Mouse (Mus musculus) monocyte, adult 2 months (primary cell): Measurements from ENCODE around the gene Gm11042.

Experiments
- DNase-seq, 2 experiments: peaks; one replicate each; pipeline ENCODE4 v3.0.0; 2022; ENCODE audit warnings: low spot score in 2 of 2, low read depth in 1 of 2

The Gm11042 gene

DNA sequence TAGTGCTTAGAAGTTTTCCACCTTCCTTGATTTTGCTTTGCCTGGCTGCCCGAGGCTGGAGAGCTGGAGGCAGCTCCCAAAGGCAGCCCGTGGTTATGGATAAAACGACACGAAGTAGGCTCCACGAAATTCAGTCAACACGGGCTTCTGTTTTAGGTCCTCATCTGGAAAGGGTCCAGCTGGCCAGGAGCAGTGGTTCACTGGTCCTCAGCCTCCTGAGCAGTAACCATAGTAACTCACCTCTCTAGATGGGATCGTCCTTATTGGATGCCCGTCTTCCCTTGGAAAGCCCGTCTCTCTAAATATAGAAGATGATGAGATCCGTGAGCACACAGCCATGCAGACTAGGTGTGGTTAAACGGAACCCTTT lies 31.5 kb downstream of the Gm11042 start:
- DNase-seq, result no peak

DNA sequence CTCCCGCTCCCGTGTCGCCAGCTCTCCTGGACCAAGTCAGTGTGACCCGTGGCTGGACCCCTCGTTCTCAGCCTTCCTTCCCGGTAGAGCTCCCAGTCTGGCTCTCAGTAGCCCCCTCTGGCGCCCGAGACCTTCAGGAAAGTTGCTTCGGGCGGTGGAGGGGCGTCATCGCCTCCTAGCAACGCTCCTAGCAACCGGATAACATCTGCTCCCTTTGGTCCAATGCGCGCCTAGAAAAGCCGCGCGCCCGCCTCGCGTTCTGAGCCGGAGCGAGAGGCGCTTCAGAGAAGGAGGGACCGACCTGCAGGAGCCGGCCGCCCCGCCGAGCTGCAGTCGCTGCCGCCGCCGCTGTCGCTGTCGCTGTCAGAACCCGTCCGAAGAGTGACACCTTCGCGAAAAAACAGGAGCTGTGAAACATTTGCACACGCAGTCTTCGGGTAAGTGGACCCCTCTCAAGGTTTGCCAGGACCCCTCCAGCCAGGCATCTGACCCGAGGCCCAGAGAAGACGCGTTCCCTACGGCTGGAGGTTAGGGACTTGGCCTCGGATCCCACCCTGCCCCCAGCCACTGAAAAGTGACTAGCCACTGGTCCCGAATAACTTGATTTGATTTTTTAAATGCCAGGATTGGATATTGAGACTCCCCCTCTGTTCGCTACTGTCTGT lies 32.0 kb downstream of the Gm11042 start:
- DNase-seq, result no peak

DNA sequence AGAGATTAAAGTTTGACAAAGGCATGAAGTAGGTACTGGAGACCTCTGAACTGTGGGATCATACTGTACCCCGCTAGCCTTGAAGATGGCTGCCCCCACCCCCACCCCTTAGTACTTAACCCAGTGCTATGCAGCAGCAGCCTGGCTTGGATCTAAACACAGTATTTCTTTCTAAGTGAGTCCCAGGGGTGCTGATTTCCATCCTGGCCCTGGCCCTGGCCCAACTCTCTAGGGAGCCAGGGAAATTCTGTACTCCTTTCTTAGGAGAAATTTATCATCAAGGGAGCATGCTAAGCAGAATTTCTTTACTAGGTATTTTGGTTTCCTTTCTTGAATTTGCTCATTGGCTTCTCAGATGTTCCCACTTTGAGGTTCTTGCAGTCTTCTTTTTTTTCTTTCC lies 33.3 kb downstream of the Gm11042 start:
- no peak for DNase-seq

DNA sequence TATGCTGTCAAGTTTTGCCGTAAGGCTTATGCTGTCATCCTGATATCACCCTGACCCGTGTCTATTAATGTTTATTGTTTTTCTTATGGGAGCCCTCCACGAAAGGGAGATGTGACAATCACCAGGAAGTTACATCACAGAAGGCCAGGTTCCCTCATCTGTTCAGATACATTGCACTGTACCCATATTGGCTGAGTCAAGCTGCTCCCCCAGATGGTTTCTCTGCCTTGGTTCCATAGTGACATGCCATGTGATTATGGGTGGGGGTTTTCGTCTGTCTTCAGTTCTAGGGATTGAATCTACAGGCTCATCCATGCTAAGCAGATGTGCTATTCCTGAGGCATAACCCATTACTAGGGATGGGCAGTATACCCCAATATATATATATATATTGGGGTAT lies 34.8 kb downstream of the Gm11042 start:
- DNase-seq, result no peak

DNA sequence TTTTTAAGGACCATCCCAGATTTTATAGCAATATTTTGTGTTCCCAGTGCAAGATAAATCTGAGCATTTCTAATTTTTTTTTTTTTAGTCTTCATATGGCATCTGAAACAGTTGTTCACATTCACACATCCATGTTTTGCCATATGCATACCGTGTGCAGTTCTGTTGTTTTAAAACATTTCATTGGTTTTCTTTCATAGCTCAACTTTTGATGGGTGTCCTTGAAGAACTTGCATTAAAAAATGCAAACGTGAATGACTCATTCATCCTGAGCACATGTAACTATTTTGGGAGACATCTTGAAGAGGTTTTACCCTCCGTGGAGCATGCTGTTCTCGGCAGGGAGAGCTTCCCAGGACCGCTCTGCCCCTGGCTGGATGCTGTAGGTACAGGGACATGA lies 38.9 kb downstream of the Gm11042 start:
- DNase-seq, result no peak

DNA sequence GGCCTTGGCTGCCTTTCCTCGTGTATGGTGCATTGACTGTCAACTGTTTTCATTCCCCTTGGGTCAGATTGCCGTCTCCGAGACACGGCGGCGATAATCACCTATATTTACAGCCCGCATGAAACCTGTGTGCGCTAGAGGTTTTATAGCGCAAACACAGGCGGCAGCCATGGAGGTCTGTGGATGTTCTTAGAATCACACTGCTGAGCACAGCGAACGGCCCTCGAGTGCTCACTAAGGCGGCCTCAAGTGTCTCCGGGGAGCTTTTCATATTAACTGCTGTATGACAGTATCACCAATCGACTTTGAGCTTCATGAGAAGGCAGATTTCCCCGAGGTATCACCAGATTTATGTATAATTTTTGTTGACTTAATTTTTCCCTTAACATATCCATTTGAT lies 43.6 kb downstream of the Gm11042 start:
- no peak for DNase-seq

DNA sequence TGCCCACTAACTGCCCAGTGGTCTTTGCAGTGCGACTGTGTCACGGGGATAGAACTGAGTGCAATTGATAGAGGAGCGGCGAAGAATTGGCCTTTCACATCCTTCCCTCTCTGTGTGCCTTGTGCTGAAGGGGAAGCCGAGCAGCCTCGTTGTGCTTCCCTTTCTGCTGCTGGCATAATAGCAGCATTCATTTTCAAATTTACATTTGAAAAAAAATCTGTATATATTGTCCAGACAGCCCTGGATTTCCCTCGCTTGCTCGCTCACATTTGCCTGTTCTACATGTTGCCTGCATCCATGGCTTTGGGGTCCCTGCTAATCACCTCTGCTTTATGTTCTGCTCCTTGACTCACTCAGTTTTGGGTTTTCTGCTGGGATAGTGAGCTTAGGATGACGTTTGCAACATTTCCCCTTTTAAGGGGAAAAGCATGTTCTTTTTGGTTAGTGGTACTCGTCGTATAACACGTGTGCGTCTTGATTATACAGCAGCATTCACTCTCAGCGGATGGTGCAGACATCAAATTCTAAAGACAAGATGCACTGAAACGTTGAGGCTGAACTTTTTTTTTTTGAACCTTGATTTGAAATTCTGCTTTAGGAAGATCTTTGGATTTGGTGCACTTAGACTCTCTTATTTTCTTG lies 47.4 kb downstream of the Gm11042 start:
- no peak for DNase-seq

DNA sequence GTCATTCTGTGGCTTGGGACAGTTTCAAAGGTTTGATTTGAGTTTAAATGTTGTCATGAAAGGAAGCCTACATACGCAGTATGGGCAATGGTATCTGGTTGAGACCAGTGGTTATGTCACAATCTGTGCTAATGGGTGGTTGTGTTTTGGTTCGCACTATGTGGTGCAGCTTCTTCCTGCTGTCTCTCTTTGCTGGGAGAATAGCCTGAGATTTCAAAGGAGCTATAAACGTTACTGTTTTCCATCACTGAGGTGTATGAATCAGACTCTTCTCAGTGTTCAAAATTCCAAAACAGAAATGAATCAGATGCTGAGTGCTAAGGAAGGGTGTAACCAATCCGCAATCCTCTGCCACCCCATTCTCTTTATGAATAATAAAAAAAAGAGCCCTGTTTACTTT lies 49.1 kb downstream of the Gm11042 start:
- no peak for DNase-seq
